Mouse (Mus musculus) embryonic facial prominence, embryonic 12.5 days (tissue): ENCODE measurements around the gene Gpr82. TPM values are rescaled to one million over a fixed set of nuclear protein-coding genes. Genes with fewer than 3 reads are reported as not detected.

Experiments used
- ATAC-seq: fragments of 200-750 bp; cut with Nextera tagmentation; 2 replicates; pipeline ENCODE4 v1.8.0; 2017; ENCODE audit not compliant: insufficient number of reproducible peaks, insufficient read depth, low FRiP score, low TSS enrichment
- H3K27ac ChIP-seq: fragments of 300-500 bp; sonication (generic); 2 replicates; pipeline ENCODE4 v1.5.1; 2016; ENCODE audit warnings: mild to moderate bottlenecking
- H3K27me3 ChIP-seq: fragments of 300-500 bp; sonication (generic); 2 replicates; pipeline ENCODE4 v1.6.1; 2016; ENCODE audit warnings: mild to moderate bottlenecking, moderate library complexity
- H3K36me3 ChIP-seq: fragments of 300-500 bp; sonication (generic); 2 replicates; pipeline ENCODE4 v1.6.1; 2016; ENCODE audit warnings: mild to moderate bottlenecking
- H3K4me1 ChIP-seq: fragments of 300-500 bp; sonication (generic); 2 replicates; pipeline ENCODE4 v1.6.1; 2016
- H3K4me2 ChIP-seq: fragments of 300-500 bp; sonication (generic); replicated peaks from 2 replicates; pipeline ENCODE4 v1.6.1; 2016; ENCODE audit warnings: mild to moderate bottlenecking, moderate library complexity
- H3K4me3 ChIP-seq: fragments of 300-500 bp; sonication (generic); 2 replicates; pipeline ENCODE4 v1.5.1; 2016; ENCODE audit warnings: mild to moderate bottlenecking
- H3K9ac ChIP-seq: fragments of 300-500 bp; sonication (generic); 2 replicates; pipeline ENCODE4 v1.6.1; 2016; ENCODE audit warnings: mild to moderate bottlenecking, moderate library complexity
- H3K9me3 ChIP-seq: fragments of 300-500 bp; sonication (generic); 2 replicates; pipeline ENCODE4 v1.6.1; 2016; ENCODE audit warnings: mild to moderate bottlenecking, moderate library complexity
- WGBS: fragments of 180-500 bp; shearing (Covaris S2); methylation state at CpG from one replicate; pipeline ENCODE4 v1.1.7; 2016; 5-methylcytosine and 5-hydroxymethylcytosine counted together
- polyA plus RNA-seq: library from polyadenylated mRNA; unstranded; fragments of >200 nt; fragmentation: Nextera tagmentation; extraction: Ambion mirVana; gene quantifications from 2 replicates; pipeline ENCODE4 v1.2.1, GENCODE M21; 2016

Gene Gpr82
- polyA plus RNA-seq, 1 experiment from 2014 or later = 0.65 TPM

- no peaks in the 10 kb centered on the region for H3K27me3 ChIP-seq
- no peak overlapping the region for H3K9ac ChIP-seq
- no peaks in the 10 kb centered on the region for H3K36me3 ChIP-seq
- no peaks in the 10 kb centered on the region for H3K4me1 ChIP-seq
- H3K27ac ChIP-seq = no peak overlapping the region
- no peaks in the 10 kb centered on the region for H3K9me3 ChIP-seq
- no peak for ATAC-seq
- H3K4me2 ChIP-seq = no peak overlapping the region
- no peak overlapping the region for H3K4me3 ChIP-seq
- 92% methylated on average over 3 of the region's 3 CpGs for WGBS
Measured at GRCm38 (mm10) chrX:13655005-13655421, 6.2 kb upstream of the Gpr82 start.

DNA sequence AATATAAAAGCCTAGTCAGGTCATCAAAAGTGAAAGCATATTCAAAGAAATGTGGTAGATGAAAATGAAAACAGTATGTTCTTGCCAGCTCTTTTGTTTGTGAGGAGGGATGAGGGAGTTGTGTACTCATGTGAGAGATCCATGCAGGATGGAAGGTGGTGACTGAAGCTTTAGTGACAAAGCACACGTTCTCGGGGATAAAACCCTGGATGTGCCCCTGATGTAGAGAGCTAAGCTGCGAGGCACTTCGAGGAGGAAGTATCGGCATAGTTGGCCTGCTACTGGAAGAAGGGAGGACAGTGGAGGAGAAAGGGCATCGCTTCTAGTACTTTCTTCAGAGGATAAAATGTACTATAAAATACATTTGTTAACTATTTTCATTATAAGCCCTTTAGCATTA, 5.3 kb upstream of the Gpr82 start:
- no peaks in the 10 kb centered on the region for H3K36me3 ChIP-seq
- no peak overlapping the region for H3K9ac ChIP-seq
- 82% methylated on average over 6 of the region's 6 CpGs for WGBS
- no peak overlapping the region for H3K4me2 ChIP-seq
- H3K4me3 ChIP-seq = no peak overlapping the region
- no peak for ATAC-seq
- H3K27ac ChIP-seq = no peak overlapping the region
- H3K27me3 ChIP-seq = no peaks in the 10 kb centered on the region
- H3K4me1 ChIP-seq = no peaks in the 10 kb centered on the region
- no peaks in the 10 kb centered on the region for H3K9me3 ChIP-seq

DNA sequence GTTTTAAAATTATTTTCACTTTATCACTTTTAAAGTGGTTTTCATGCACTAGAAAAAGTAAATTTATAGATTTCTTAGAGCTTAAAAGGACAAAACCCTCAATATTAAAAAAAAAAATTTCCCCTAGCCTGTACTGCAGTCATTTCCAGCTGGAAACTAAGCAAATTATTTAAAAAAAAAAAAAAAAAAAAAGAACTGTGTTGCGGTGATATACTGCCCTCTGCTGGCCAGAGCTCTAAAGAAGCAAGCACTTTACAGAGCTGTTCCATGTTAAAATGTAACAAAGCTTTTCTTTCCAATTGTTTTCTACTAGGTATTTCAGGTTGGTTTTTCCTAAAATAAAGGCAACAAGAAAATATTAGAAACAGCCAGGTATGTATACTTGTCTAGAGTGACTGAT, 4.4 kb upstream of the Gpr82 start:
- no peak overlapping the region for H3K9ac ChIP-seq
- WGBS = 0% methylated on average over 1 of the region's 1 CpGs
- ATAC-seq = no peak

DNA sequence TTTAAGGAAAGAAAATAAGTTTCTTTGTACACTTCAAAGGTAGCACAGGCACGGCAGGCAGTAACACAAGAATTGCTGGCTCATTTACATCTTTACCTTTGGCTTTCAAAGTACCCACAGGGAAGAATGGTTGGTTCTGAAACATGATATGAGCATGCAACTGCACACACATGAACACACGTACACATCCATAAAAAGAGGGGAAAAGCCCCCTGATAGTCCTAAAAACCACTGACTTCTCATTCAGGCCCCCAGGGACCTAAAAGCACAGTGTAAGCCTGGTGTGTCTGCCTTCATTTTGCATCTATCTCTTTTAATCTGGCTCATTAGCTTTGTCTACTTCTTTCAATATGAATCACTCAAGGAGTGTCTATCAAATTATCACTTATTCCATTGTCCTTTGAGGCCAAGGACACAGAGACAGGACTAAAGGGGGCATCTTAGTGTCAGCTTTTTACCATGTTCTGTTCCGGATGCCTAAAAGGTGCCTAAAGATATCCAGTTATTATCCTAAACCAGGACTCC, 2.5 kb upstream of the Gpr82 start:
- H3K27me3 ChIP-seq = no peaks in the 10 kb centered on the region
- H3K27ac ChIP-seq = no peak overlapping the region
- no peaks in the 10 kb centered on the region for H3K9me3 ChIP-seq
- no peaks in the 10 kb centered on the region for H3K4me1 ChIP-seq
- H3K36me3 ChIP-seq = no peaks in the 10 kb centered on the region
- H3K4me3 ChIP-seq = no peak overlapping the region
- H3K4me2 ChIP-seq = no peak overlapping the region
- 83% methylated on average over 3 of the region's 3 CpGs for WGBS
- H3K9ac ChIP-seq = no peak overlapping the region
- ATAC-seq = no peak

More for the DNA sequence above, 4.4 kb upstream of the Gpr82 start:
- Histone ChIP-seq H3K9me3 (no peaks in the 10 kb centered on the region), H3K4me2 (no peak overlapping the region), H3K4me3 (no peak overlapping the region), H3K27me3 (no peaks in the 10 kb centered on the region), H3K36me3 (no peaks in the 10 kb centered on the region), H3K4me1 (no peaks in the 10 kb centered on the region), H3K27ac (no peak overlapping the region)

GRCm38 (mm10) chrX:13659201-13659890, 1.8 kb upstream of the Gpr82 start:
- Histone ChIP-seq H3K4me3 (no peak overlapping the region), H3K9me3 (no peaks in the 10 kb centered on the region), H3K27ac (no peak overlapping the region), H3K27me3 (no peaks in the 10 kb centered on the region), H3K4me1 (no peaks in the 10 kb centered on the region), H3K36me3 (no peaks in the 10 kb centered on the region), H3K9ac (no peak overlapping the region), H3K4me2 (no peak overlapping the region)
- WGBS = 81% methylated on average over 4 of the region's 4 CpGs
- ATAC-seq = no peak

DNA sequence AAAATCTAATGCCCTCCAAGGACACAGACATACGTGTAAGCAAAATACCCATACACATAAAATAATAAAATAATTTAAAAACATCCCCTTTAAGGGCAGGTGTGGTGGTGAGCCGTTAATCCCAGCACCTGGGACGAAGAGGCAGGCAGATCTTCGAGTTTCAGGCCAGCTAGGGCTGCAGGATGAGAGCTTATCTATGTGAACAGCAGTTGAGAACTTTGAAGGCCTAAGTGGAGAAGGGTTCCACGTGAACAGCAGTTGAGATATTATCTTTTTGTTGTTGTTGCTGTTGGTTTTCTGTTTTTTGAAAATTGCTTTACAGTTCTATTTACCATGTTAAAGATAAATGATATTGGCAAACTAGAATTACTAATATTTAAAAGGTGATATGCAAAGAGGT, 7.7 kb downstream of the Gpr82 start:
- no peak overlapping the region for H3K27ac ChIP-seq
- H3K4me3 ChIP-seq = no peak overlapping the region
- no peak overlapping the region for H3K9ac ChIP-seq
- H3K4me1 ChIP-seq = no peaks in the 10 kb centered on the region
- H3K4me2 ChIP-seq = no peak overlapping the region
- no peak for ATAC-seq
- no peaks in the 10 kb centered on the region for H3K27me3 ChIP-seq
- 75% methylated on average over 5 of the region's 5 CpGs for WGBS
- no peaks in the 10 kb centered on the region for H3K36me3 ChIP-seq
- no peaks in the 10 kb centered on the region for H3K9me3 ChIP-seq

GRCm38 (mm10) chrX:13670342-13670741, 9.2 kb downstream of the Gpr82 start:
- no peak overlapping the region for H3K9ac ChIP-seq
- 81% methylated on average over 3 of the region's 3 CpGs for WGBS
- H3K36me3 ChIP-seq = no peaks in the 10 kb centered on the region
- no peak for ATAC-seq
- no peaks in the 10 kb centered on the region for H3K4me1 ChIP-seq
- no peaks in the 10 kb centered on the region for H3K9me3 ChIP-seq
- no peaks in the 10 kb centered on the region for H3K27me3 ChIP-seq
- no peak overlapping the region for H3K4me3 ChIP-seq
- H3K4me2 ChIP-seq = no peak overlapping the region
- no peak overlapping the region for H3K27ac ChIP-seq

DNA sequence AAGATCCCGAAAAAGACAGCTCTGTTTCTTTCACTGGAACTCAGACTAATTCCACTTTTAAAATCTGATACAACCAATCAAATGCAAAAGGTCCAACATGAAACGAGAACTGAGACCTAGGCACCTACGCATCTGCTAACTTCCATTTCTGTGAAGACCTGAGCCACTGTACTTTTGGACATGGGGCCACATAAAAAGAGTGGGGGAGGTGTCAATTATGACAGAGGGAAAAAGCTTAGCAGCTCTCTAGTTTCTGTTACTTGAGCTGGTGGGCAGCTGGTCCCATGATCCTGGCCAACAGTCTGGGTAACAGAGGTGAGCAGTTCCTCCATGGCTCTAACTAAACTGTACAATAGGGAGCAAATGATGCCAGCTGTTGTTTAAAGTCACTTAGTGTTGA, 11.8 kb downstream of the Gpr82 start:
- no peak for ATAC-seq
- no peak overlapping the region for H3K9ac ChIP-seq
- no peak overlapping the region for H3K4me3 ChIP-seq
- no peaks in the 10 kb centered on the region for H3K4me1 ChIP-seq
- no peak overlapping the region for H3K27ac ChIP-seq
- H3K9me3 ChIP-seq = no peaks in the 10 kb centered on the region
- 88% methylated on average over 3 of the region's 3 CpGs for WGBS
- no peaks in the 10 kb centered on the region for H3K36me3 ChIP-seq
- no peak overlapping the region for H3K4me2 ChIP-seq
- no peaks in the 10 kb centered on the region for H3K27me3 ChIP-seq

DNA sequence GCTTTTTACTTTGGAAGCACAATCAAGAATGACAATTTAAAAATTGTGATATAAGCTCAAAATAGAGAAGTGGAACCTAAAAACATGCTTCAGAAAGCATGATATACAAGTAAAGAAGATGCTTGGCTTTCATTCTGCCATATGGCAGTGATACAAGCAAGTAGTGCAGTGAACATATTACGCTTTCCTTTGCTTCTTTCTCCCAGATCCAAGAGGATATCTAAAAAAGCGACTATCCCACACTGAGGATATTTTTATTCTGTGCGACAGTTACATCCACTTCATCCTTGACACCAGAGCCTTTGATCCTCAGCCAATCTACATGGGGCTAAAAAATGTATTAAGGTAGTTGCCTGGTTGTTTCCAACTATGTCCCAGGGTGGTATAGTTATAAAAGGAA, 20.6 kb downstream of the Gpr82 start:
- Histone ChIP-seq H3K4me2 (no peak overlapping the region), H3K27me3 (no peaks in the 10 kb centered on the region), H3K36me3 (no peaks in the 10 kb centered on the region), H3K4me1 (no peaks in the 10 kb centered on the region), H3K4me3 (no peak overlapping the region), H3K27ac (no peak overlapping the region), H3K9me3 (no peaks in the 10 kb centered on the region), H3K9ac (no peak overlapping the region)
- WGBS = 85% methylated on average over 3 of the region's 3 CpGs
- no peak for ATAC-seq

GRCm38 (mm10) chrX:13686589-13686988, 25.4 kb downstream of the Gpr82 start:
- Histone ChIP-seq H3K27ac (no peak overlapping the region), H3K9ac (no peak overlapping the region), H3K27me3 (no peaks in the 10 kb centered on the region), H3K36me3 (no peaks in the 10 kb centered on the region), H3K9me3 (no peaks in the 10 kb centered on the region), H3K4me2 (no peak overlapping the region), H3K4me1 (no peaks in the 10 kb centered on the region), H3K4me3 (no peak overlapping the region)
- no peak for ATAC-seq
- WGBS = 78% methylated on average over 1 of the region's 1 CpGs

GRCm38 (mm10) chrX:13688356-13688755, 27.2 kb downstream of the Gpr82 start:
- no peak for ATAC-seq
- no peak overlapping the region for H3K9ac ChIP-seq
- no peaks in the 10 kb centered on the region for H3K4me1 ChIP-seq
- no peaks in the 10 kb centered on the region for H3K36me3 ChIP-seq
- no peak overlapping the region for H3K27ac ChIP-seq
- H3K9me3 ChIP-seq = no peaks in the 10 kb centered on the region
- no peak overlapping the region for H3K4me3 ChIP-seq
- H3K4me2 ChIP-seq = no peak overlapping the region
- H3K27me3 ChIP-seq = no peaks in the 10 kb centered on the region
- 77% methylated on average over 2 of the region's 2 CpGs for WGBS

DNA sequence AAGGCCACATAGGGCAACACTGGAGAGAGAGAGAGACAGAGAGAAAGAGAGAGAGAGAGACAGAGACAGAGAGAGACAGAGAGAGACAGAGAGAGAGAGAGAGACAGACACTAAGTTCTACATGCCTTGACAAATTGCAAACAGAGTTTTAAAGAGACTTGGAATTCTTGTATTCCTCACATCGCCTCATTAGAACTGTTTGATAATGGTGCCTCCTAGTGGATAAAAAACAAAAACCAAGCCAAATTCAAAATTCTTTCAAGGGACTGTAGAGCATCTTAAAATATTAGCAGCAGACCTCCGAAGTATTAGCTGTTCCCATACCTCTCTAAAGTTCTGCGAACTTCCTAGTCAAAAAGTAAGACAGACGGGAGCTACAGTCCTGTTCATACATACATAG, 30.7 kb downstream of the Gpr82 start:
- no peaks in the 10 kb centered on the region for H3K36me3 ChIP-seq
- no peak overlapping the region for H3K9ac ChIP-seq
- no peaks in the 10 kb centered on the region for H3K4me1 ChIP-seq
- WGBS = 89% methylated on average over 4 of the region's 4 CpGs
- no peaks in the 10 kb centered on the region for H3K9me3 ChIP-seq
- no peak for ATAC-seq
- H3K27me3 ChIP-seq = no peaks in the 10 kb centered on the region
- H3K4me2 ChIP-seq = no peak overlapping the region
- H3K27ac ChIP-seq = no peak overlapping the region
- H3K4me3 ChIP-seq = no peak overlapping the region
